Mouse (Mus musculus): Measurements from ENCODE around the gene Tcp11l2. TPM values are rescaled to one million over a fixed set of nuclear protein-coding genes. Genes with fewer than 3 reads are reported as not detected.
A peak's percentile ranks its signal among the peaks of the same experiment; 100 is the strongest.

Tcp11l2 gene
- total RNA-seq, 4 experiments from 2014 or later = 22.0 to 31.3 (median 26.9) TPM

- no peak for DNase-seq (ENCODE audit: low spot score in 2 of 2)
These were observed 20.3 kb upstream of the Tcp11l2 start for GRCm38 (mm10) chr10:84556120-84556519.

GRCm38 (mm10) chr10:84558511-84558910, 17.9 kb upstream of the Tcp11l2 start:
- no peak for DNase-seq (ENCODE audit: low spot score in 2 of 2)

GRCm38 (mm10) chr10:84559986-84560385, 16.4 kb upstream of the Tcp11l2 start:
- DNase-seq (ENCODE audit: low spot score in 2 of 2) = no peak

GRCm38 (mm10) chr10:84562121-84562520, 14.3 kb upstream of the Tcp11l2 start:
- no peak for DNase-seq (ENCODE audit: low spot score in 2 of 2)

- DNase-seq (ENCODE audit: low spot score in 2 of 2) = no peak
These were observed 13.6 kb upstream of the Tcp11l2 start for GRCm38 (mm10) chr10:84562567-84563554.

- peak in 1 of 2 experiments; percentile 34 for DNase-seq (ENCODE audit: low spot score in 2 of 2)
These were observed 12.0 kb upstream of the Tcp11l2 start for GRCm38 (mm10) chr10:84564427-84564826.

GRCm38 (mm10) chr10:84571052-84571639, 5.3 kb upstream of the Tcp11l2 start:
- DNase-seq (ENCODE audit: low spot score in 2 of 2) = no peak

- no peak for DNase-seq (ENCODE audit: low spot score in 2 of 2)
These were observed 2.6 kb upstream of the Tcp11l2 start for GRCm38 (mm10) chr10:84573671-84574420.

- DNase-seq (ENCODE audit: low spot score in 2 of 2) = no peak
These were observed 414 bp upstream of the Tcp11l2 start for GRCm38 (mm10) chr10:84576029-84576394.

GRCm38 (mm10) chr10:84577071-84577727, 773 bp downstream of the Tcp11l2 start:
- DNase-seq (ENCODE audit: low spot score in 2 of 2) = peak; percentile 61

GRCm38 (mm10) chr10:84578738-84579137, 2.3 kb downstream of the Tcp11l2 start:
- DNase-seq (ENCODE audit: low spot score in 2 of 2) = no peak

- DNase-seq (ENCODE audit: low spot score in 2 of 2) = no peak
These were observed 3.1 kb downstream of the Tcp11l2 start for GRCm38 (mm10) chr10:84579527-84579926.

GRCm38 (mm10) chr10:84581191-84581590, 4.8 kb downstream of the Tcp11l2 start:
- no peak for DNase-seq (ENCODE audit: low spot score in 2 of 2)

- no peak for DNase-seq (ENCODE audit: low spot score in 2 of 2)
These were observed 5.8 kb downstream of the Tcp11l2 start for GRCm38 (mm10) chr10:84582236-84582635.

- DNase-seq (ENCODE audit: low spot score in 2 of 2) = no peak
These were observed 8.2 kb downstream of the Tcp11l2 start for GRCm38 (mm10) chr10:84584451-84585293.

- no peak for DNase-seq (ENCODE audit: low spot score in 2 of 2)
These were observed 8.8 kb downstream of the Tcp11l2 start for GRCm38 (mm10) chr10:84585294-84585650.

GRCm38 (mm10) chr10:84590956-84591355, 14.5 kb downstream of the Tcp11l2 start:
- no peak for DNase-seq (ENCODE audit: low spot score in 2 of 2)

GRCm38 (mm10) chr10:84591640-84592148, 15.3 kb downstream of the Tcp11l2 start:
- DNase-seq (ENCODE audit: low spot score in 2 of 2) = no peak

GRCm38 (mm10) chr10:84592745-84593144, 16.3 kb downstream of the Tcp11l2 start:
- DNase-seq (ENCODE audit: low spot score in 2 of 2) = no peak

- DNase-seq (ENCODE audit: low spot score in 2 of 2) = no peak
These were observed 20.8 kb downstream of the Tcp11l2 start for GRCm38 (mm10) chr10:84597127-84597785.

All from layer of hippocampus, adult 8-10 months (tissue).